28 mouse cellular contexts compared by ENCODE assay signal in genomic region chr10:42780753-42781152, GRCm38 (mm10).
"Had no signal": no experiment of that assay in that cellular context is flagged by ENCODE, and none has a peak within 500 bp of the region (broad histone marks: within the 10 kb centered on the region; RNA-seq: fewer than 3 reads in every experiment).

No protein-coding gene starts in this region.

- H3K9ac ChIP-seq: heart, embryonic 12.5 days; hindbrain, embryonic 12.5 days; hindbrain, embryonic 14.5 days; intestine, embryonic 15.5 days; limb, embryonic 13.5 days; limb, embryonic 15.5 days; liver, embryonic 13.5 days; liver, embryonic 15.5 days had no signal

- ATAC-seq: hindbrain, embryonic 16.5 days; inflammation-experienced regulatory T-cells, adult 6 months; intestine, embryonic 15.5 days; intestine, postnatal 0 days had no signal

- H3K27ac ChIP-seq: gastrocnemius, adult 2 months; heart, adult 2 months; heart, embryonic 10.5 days; hindbrain, embryonic 12.5 days; hindbrain, embryonic 14.5 days; intestine, embryonic 15.5 days; limb, embryonic 13.5 days; limb, embryonic 15.5 days; liver, embryonic 13.5 days; liver, embryonic 15.5 days had no signal

- H3K27me3 ChIP-seq: heart, embryonic 12.5 days; hindbrain, embryonic 12.5 days; intestine, embryonic 15.5 days; limb, embryonic 13.5 days; limb, embryonic 15.5 days; liver, embryonic 13.5 days; liver, embryonic 15.5 days had no signal

- H3K4me2 ChIP-seq: heart, embryonic 12.5 days; hindbrain, embryonic 12.5 days; hindbrain, embryonic 14.5 days; intestine, embryonic 15.5 days; limb, embryonic 13.5 days; limb, embryonic 15.5 days; liver, embryonic 13.5 days; liver, embryonic 15.5 days had no signal

- H3K4me1 ChIP-seq: heart, embryonic 10.5 days; hindbrain, embryonic 12.5 days; intestine, embryonic 15.5 days; liver, embryonic 13.5 days; liver, embryonic 15.5 days had no signal

- H3K9me3 ChIP-seq: heart, embryonic 10.5 days; heart, embryonic 12.5 days; hindbrain, embryonic 12.5 days; intestine, embryonic 15.5 days; limb, embryonic 13.5 days; limb, embryonic 15.5 days; liver, embryonic 13.5 days; liver, embryonic 15.5 days had no signal

- H3K4me3 ChIP-seq: gastrocnemius, adult 2 months; heart, adult 2 months; heart, embryonic 10.5 days; heart, embryonic 12.5 days; hindbrain, embryonic 12.5 days; intestine, embryonic 15.5 days; layer of hippocampus, adult 2 months; limb, embryonic 13.5 days; limb, embryonic 15.5 days; liver, embryonic 13.5 days; liver, embryonic 15.5 days had no signal

- DNase-seq: gastrocnemius, adult 2 months; gastrocnemius, postnatal 10 days; gastrocnemius, postnatal 25 days; heart, adult 11 months; heart, adult 2 months; heart, postnatal 10 days; heart, postnatal 4 days; kidney, adult 18-20 months; kidney, adult 8-10 months; kidney, postnatal 10 days; kidney, postnatal 25 days; kidney, postnatal 4 days; layer of hippocampus, adult 9-11 months; layer of hippocampus, postnatal 36 days; left cerebral cortex, postnatal 4 days; liver, embryonic 13.5 days had no signal

- H3K36me3 ChIP-seq: hindbrain, embryonic 12.5 days had no signal
